Mouse (Mus musculus) frontal cortex, postnatal 36 days (tissue): ENCODE data around the gene Shc4.
A peak's percentile ranks its signal among the peaks of the same experiment; 100 is the strongest.

Source experiments
- DNase-seq, 2 experiments: peaks; one replicate each; pipeline ENCODE4 v3.0.0; 2022; ENCODE audit warnings: low spot score in 2 of 2

Shc4 gene

DNA sequence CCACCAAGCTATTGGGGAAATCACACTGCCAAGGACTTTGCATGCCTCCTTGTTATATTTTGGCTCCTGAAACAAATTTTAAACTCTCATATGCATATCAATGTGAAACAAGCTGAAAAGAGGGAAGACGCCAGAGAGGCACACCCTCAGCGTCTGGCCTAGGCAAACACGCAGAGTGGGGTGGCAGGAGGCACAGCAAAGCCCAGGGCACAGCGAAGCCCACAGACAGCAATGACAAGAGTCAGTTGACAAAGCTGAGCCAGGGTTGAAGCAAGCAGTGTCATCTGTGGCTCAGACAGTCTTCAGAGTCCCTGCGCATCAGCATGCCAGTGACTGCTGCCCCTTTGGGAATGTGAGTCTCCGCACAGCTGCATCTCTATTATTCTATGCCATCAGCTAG is 79.0 kb downstream of the Shc4 start:
- no peak for DNase-seq

- DNase-seq = no peak
Measured at GRCm38 (mm10) chr2:125637331-125637730, 86.6 kb downstream of the Shc4 start.

DNA sequence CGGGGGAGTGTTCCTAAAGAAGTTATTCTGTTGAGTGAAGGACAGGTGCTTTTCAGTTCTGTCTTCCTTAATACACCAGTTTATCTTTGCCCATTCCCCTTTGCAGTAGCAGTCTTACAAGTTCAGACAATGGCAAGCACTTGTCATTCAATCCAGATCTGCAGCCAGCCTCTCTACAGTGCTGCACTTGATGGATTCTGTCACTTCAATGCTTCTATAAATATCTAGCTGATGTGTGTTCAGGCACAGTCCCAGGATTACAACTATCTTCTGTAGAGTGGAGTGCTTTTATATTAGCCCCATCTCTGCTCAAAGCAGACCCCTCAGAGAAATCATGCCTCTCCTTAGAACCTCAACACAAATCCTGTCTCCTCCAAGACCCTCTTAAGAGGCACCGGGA is 93.9 kb downstream of the Shc4 start:
- DNase-seq = no peak

GRCm38 (mm10) chr2:125628487-125628886 is 95.5 kb downstream of the Shc4 start:
- no peak for DNase-seq

DNA sequence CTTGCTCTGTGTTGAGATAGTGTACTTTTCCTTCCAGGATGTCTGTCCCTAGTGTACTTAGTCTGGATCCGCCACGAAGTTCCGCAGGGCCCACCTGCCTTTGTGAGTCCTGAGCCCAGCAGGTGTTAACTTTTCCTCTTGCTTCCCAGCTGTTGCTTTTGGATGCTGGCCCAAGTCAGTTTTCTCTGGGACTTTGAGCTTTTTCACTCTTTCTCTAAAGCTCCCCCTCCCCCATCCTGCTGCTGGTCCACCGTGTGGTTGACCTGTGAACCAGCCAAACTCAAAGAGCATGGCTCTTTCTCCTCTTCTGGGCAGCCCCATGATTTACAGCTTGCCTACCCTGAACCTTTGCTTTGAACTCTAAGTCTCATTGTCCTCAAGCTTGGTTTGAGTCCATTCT is 97.4 kb downstream of the Shc4 start:
- DNase-seq = no peak

GRCm38 (mm10) chr2:125624837-125625351 is 99.1 kb downstream of the Shc4 start, which contains the start of gene Cep152:
Gene Cep152, minus strand, starts transcription at chr2:125625113.
- DNase-seq = peak; percentile 96 to 97

- no peak for DNase-seq
Measured at GRCm38 (mm10) chr2:125624127-125624685, 99.7 kb downstream of the Shc4 start.

- DNase-seq = no peak
Measured at GRCm38 (mm10) chr2:125623211-125623610, 100.7 kb downstream of the Shc4 start.

- no peak for DNase-seq
Measured at GRCm38 (mm10) chr2:125620213-125620907, 103.6 kb downstream of the Shc4 start.

- DNase-seq = no peak
Measured at GRCm38 (mm10) chr2:125615858-125616424, 108.0 kb downstream of the Shc4 start.

DNA sequence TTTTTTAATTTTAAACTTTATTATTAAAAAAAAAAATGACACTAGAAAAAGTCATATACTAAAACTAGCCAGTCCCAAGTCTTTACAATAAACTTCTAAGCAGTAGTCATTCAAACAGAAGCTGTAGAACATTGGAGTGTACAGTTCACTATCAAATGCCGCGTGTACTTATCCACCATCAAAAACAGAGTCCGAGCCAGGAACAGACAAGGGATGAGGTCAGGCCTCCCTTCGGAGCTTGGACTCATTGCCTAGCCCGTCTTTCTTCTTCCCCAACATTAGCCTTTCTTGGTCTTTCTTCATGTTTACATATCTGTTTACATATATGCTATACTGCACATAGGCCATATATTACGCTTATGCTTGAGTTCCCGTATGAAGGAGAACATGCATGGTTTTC is 108.5 kb downstream of the Shc4 start:
- no peak for DNase-seq

- peak in 1 of 2 experiments; percentile 16 for DNase-seq
Measured at GRCm38 (mm10) chr2:125606220-125606845, 117.6 kb downstream of the Shc4 start.

DNA sequence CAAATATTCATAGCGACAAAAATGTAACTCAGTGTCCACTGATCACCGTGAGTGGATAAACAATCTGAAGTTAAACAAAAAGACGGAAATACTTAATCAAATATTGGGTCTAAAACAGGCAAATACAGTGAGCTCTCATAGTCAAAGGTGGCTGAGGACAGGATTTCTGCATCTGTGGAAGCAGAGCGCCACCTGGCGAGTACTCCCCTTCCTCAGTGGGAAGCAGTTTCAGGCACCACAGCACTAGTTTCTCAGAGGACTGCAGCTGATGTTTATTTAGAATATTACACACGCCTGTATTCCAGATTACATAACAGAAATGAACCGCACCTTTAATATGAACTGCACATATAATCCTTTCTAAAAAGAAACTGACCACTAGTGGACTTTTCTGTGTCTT is 119.3 kb downstream of the Shc4 start:
- DNase-seq = peak; percentile 53 to 63

DNA sequence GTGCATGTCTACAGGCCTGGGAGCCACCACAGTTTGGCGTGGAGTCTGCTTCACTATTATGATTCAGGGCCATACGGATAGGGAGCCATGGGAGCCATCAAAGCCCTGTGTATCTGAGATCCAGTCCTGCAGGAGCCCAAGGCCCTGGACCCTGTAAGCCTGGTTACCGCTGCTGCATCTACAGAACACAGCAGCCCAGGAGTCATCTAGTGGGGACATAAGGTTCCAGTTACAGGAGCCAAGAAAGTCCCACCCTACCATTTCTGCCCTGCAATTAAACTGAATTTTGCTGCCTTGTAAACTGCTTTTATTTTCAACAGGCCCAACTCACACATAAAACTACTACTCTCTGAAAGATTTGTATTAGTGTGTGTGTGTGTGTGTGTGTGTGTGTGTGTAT is 121.0 kb downstream of the Shc4 start:
- DNase-seq = no peak

DNA sequence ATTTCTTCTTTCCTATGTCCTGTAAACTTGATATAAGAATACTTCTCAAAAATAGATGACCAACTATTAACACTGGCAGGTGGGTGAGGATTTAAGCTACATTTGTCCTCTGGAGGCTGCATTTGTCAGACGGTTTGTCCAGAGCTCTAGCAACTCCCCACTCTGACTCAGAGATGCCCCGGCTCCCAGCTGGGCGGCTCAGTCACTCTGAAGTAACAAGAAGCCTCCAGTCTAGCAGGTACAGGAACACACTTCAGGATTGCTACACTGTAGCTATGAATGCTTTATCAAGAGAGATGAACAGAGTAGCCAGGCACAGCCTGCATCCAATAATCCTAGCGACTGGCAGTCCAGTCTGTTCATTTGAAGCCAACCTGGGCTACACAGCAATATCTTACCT is 125.0 kb downstream of the Shc4 start:
- no peak for DNase-seq

GRCm38 (mm10) chr2:125598251-125598650 is 125.7 kb downstream of the Shc4 start:
- no peak for DNase-seq

DNA sequence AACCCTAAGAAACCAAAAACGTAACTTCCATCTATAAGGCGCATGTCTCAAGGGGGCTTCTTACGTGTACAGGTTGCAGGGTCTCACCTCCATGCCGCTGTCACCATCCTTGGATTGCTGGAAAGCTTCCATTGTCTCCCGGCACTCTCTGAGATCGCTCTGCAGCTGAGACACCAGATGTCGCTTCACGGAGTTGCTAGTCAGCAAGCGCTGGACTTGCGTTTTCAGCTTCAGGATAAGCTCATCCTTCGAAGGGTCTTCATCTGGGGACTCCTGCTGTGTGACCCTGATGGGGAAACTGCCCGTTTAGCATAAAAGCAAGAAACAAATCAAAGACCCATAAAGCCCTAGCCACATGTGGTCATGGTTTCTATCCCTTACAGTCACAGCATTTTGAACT is 129.2 kb downstream of the Shc4 start:
- no peak for DNase-seq

- no peak for DNase-seq
Measured at GRCm38 (mm10) chr2:125594072-125594471, 129.9 kb downstream of the Shc4 start.

DNA sequence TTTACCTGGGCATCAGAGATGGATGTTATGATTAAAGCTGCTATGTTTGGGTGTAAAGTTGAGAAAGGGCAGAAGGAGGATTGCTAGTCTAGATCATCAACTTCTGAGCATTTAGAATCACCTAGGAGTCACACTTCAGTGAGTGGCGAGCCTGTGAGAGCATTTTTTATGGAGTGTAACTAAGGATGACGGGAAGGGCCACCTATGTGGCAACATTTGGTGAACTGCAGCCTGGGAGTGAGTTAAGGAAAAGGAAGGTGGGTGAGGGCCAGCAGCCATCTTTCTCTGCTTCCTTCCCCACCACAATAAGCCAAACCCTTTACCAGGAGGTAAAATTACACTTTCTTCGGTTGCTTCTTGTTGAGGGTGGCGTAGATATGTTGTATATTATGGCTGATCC is 132.1 kb downstream of the Shc4 start:
- DNase-seq = no peak

DNA sequence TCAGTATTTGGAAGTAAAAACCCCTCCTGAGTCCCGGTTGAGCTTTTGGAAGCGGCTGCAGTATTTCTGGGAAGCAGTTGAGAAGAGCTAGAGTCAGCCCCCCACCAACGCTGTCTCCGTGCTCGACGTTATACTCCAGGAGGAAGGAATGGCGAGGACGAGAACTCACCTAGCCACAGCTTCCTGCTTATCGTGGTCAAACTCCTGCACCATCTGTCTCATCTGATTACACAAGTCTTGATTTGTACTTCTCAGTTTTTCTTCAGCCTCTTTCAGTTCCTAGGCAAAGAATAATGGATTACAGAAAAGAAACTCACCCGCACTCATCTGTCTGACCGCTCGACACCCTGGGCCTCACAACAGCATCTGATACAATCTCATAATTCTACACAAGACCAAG is 134.7 kb downstream of the Shc4 start:
- no peak for DNase-seq

DNA sequence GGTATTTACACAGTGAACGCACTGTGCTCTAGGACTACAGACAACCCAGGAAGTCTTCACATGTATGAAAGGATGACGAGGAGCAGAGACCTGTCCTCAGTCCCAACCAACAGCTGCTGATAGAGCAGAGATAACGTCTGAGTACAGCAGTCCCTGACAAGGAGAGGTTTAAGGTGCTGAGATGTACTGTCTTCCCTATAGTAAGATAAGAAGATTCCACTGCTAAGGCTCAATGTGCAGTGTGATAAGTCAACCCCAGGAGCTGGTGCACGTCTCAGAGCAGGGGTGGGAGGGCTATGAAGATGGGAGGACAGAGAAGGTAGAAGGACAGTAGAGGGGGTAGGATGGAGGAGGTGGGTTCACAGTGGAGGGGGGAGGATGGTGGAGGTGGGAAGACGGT is 142.9 kb downstream of the Shc4 start:
- no peak for DNase-seq

DNA sequence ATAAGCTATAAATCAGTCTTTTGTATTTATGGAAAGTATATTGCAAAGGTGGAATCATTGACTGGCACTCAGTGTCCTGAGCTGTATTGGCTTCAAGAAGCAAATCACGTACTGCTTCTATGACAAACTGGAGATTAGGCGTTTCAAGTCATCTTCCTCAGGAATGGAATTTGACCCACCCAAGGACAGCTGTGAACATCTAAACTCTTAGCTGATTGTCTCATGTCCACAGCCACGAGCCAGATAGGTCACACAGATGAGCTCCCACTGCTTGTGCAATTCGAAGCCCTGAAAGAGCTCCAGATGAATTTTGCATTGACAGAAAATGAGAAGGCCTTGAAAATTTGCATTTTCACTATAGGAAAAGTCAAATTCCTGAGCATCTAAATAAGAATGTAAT is 146.3 kb downstream of the Shc4 start:
- DNase-seq = no peak
